Mouse (Mus musculus): ENCODE measurements around the gene Gm17349. TPM values are rescaled to one million over a fixed set of nuclear protein-coding genes. Genes with fewer than 3 reads are reported as not detected.
A peak's percentile ranks its signal among the peaks of the same experiment; 100 is the strongest.

Gene Gm17349
- polyA plus RNA-seq, 1 experiment from 2014 or later: not detected

GRCm38 (mm10) chr15:99653291-99653690, 52.0 kb downstream of the Gm17349 start:
- no peak overlapping the region for H3K9ac ChIP-seq (ENCODE audit: low read depth, low read length)
- H3K36me3 ChIP-seq (ENCODE audit: control insufficient read depth, insufficient read depth, low read length): no peaks in the 10 kb centered on the region
- H3K4me3 ChIP-seq (ENCODE audit: low read depth, low read length): no peak overlapping the region
- H3K27me3 ChIP-seq (replicated peaks; ENCODE audit: control insufficient read depth, insufficient read depth, low read length): peaks cover 53% of the 10 kb centered on the region
- H3K4me1 ChIP-seq (replicated peaks; ENCODE audit: control insufficient read depth, insufficient read depth, low read length): peaks cover 36% of the 10 kb centered on the region
- no peak overlapping the region for H3K27ac ChIP-seq (ENCODE audit: low read depth, low read length)
- ATAC-seq (replicated peaks; ENCODE audit: low FRiP score): no peak
- peak overlapping the region; percentile 54 for H3K4me2 ChIP-seq
- DNase-seq (ENCODE audit: low spot score): no peak
- WGBS: 10% methylated on average over 8 of the region's 8 CpGs
- no peaks in the 10 kb centered on the region for H3K9me3 ChIP-seq (ENCODE audit: control insufficient read depth, low read length)

Other genes with a start within 250 kb of the Gm17349 start
- gene Nckap5l, start 247.7 kb downstream of the Gm17349 start, polyA plus RNA-seq (2014; fragmentation: Nextera tagmentation; extraction: Ambion mirVana): 5.6 and 6.0 TPM in 2 replicates
- gene Bcdin3d, start 230.8 kb downstream of the Gm17349 start, polyA plus RNA-seq (2014; fragmentation: Nextera tagmentation; extraction: Ambion mirVana): 10.5 and 12.1 TPM in 2 replicates
- 0.19 and 0.22 TPM in 2 replicates for gene Faim2, start 177.3 kb downstream of the Gm17349 start, polyA plus RNA-seq (2014; fragmentation: Nextera tagmentation; extraction: Ambion mirVana)
- gene Aqp2, start 126.4 kb downstream of the Gm17349 start, polyA plus RNA-seq (2014; fragmentation: Nextera tagmentation; extraction: Ambion mirVana): not detected in 2 replicates
- 1.2 and 1.9 TPM in 2 replicates for gene Aqp5, start 114.7 kb downstream of the Gm17349 start, polyA plus RNA-seq (2014; fragmentation: Nextera tagmentation; extraction: Ambion mirVana)
- not detected in 2 replicates for gene Aqp6, start 104.1 kb downstream of the Gm17349 start, polyA plus RNA-seq (2014; fragmentation: Nextera tagmentation; extraction: Ambion mirVana)
- gene Racgap1, start 53.8 kb downstream of the Gm17349 start, polyA plus RNA-seq (2014; fragmentation: Nextera tagmentation; extraction: Ambion mirVana): 91.2 and 111 TPM in 2 replicates
- 2.3 TPM in 2 replicates for gene Asic1, start 35.1 kb downstream of the Gm17349 start, polyA plus RNA-seq (2014; fragmentation: Nextera tagmentation; extraction: Ambion mirVana)
- gene Smarcd1, start 3.4 kb downstream of the Gm17349 start, polyA plus RNA-seq (2014; fragmentation: Nextera tagmentation; extraction: Ambion mirVana): 26.7 and 28.5 TPM in 2 replicates
- 3.4 and 4.3 TPM in 2 replicates for gene Gpd1, start 12.0 kb upstream of the Gm17349 start, polyA plus RNA-seq (2014; fragmentation: Nextera tagmentation; extraction: Ambion mirVana)
- 134 and 153 TPM in 2 replicates for gene Cox14, start 20.1 kb upstream of the Gm17349 start, polyA plus RNA-seq (2014; fragmentation: Nextera tagmentation; extraction: Ambion mirVana)
- 32.3 and 34.7 TPM in 2 replicates for gene Cers5, start 67.4 kb upstream of the Gm17349 start, polyA plus RNA-seq (2014; fragmentation: Nextera tagmentation; extraction: Ambion mirVana)
- 19.0 and 19.3 TPM in 2 replicates for gene Lima1, start 170.0 kb upstream of the Gm17349 start, polyA plus RNA-seq (2014; fragmentation: Nextera tagmentation; extraction: Ambion mirVana)